Mouse (Mus musculus): ENCODE results near the gene Ptprk. TPM values are rescaled to one million over a fixed set of nuclear protein-coding genes. Genes with fewer than 3 reads are reported as not detected.
A peak's percentile ranks its signal among the peaks of the same experiment; 100 is the strongest.

The Ptprk gene
- total and polyA plus RNA-seq, 3 experiments: 8.6 to 21.0 (median 20.0) TPM

GRCm38 (mm10) chr10:28450642-28451041 lies 376.0 kb downstream of the Ptprk start:
- Histone ChIP-seq H3K27ac (no peak overlapping the region), H3K79me2 (replicated peaks; ENCODE audit: control insufficient read depth, insufficient read depth, low read length) (no peaks in the 10 kb centered on the region), H3K27me3 (ENCODE audit: control insufficient read depth, insufficient read depth, low read length) (no peaks in the 10 kb centered on the region), H3K9ac (ENCODE audit: low read depth, low read length) (no peak overlapping the region), H3K36me3 (ENCODE audit: control insufficient read depth, insufficient read depth, low read length) (no peaks in the 10 kb centered on the region), H3K4me3 (no peak overlapping the region), H3K4me1 (ENCODE audit: control insufficient read depth, insufficient read depth, low read length) (no peaks in the 10 kb centered on the region)
- TF ChIP-seq EP300 (IDR thresholded peaks at IDR 0.05; ENCODE audit: insufficient read depth, low read depth, low read length) (no peak), CTCF (IDR thresholded peaks at IDR 0.05) (no peak), POLR2A (IDR thresholded peaks at IDR 0.05; ENCODE audit: insufficient read depth, low read depth, low read length) (no peak)
- intact Hi-C loops (cut with DNase I): no loop called here
- WGBS: 91% methylated on average over 1 of the region's 1 CpGs
- no peak for DNase-seq

- H3K79me2 ChIP-seq (replicated peaks; ENCODE audit: control insufficient read depth, insufficient read depth, low read length): no peaks in the 10 kb centered on the region
- intact Hi-C loops (cut with DNase I): no loop called here
- DNase-seq: no peak
- no peak overlapping the region for H3K4me3 ChIP-seq
- WGBS: 87% methylated on average over 1 of the region's 1 CpGs
- TF ChIP-seq EP300 (IDR thresholded peaks at IDR 0.05; ENCODE audit: insufficient read depth, low read depth, low read length) (no peak), POLR2A (IDR thresholded peaks at IDR 0.05; ENCODE audit: insufficient read depth, low read depth, low read length) (no peak), CTCF (IDR thresholded peaks at IDR 0.05) (no peak)
- no peak overlapping the region for H3K9ac ChIP-seq (ENCODE audit: low read depth, low read length)
- H3K27ac ChIP-seq: no peak overlapping the region
- H3K4me1 ChIP-seq (ENCODE audit: control insufficient read depth, insufficient read depth, low read length): no peaks in the 10 kb centered on the region
- no peaks in the 10 kb centered on the region for H3K27me3 ChIP-seq (ENCODE audit: control insufficient read depth, insufficient read depth, low read length)
- H3K36me3 ChIP-seq (ENCODE audit: control insufficient read depth, insufficient read depth, low read length): no peaks in the 10 kb centered on the region
These were observed 383.4 kb downstream of the Ptprk start for GRCm38 (mm10) chr10:28458027-28458426.

GRCm38 (mm10) chr10:28459963-28460362 lies 385.3 kb downstream of the Ptprk start:
- 75% methylated on average over 1 of the region's 1 CpGs for WGBS
- TF ChIP-seq EP300 (IDR thresholded peaks at IDR 0.05; ENCODE audit: insufficient read depth, low read depth, low read length): no peak
- no peak for TF ChIP-seq POLR2A (IDR thresholded peaks at IDR 0.05; ENCODE audit: insufficient read depth, low read depth, low read length)
- no peak for TF ChIP-seq CTCF (IDR thresholded peaks at IDR 0.05)
- no peak overlapping the region for H3K9ac ChIP-seq (ENCODE audit: low read depth, low read length)
- H3K27me3 ChIP-seq (ENCODE audit: control insufficient read depth, insufficient read depth, low read length): no peaks in the 10 kb centered on the region
- H3K4me3 ChIP-seq: no peak overlapping the region
- H3K79me2 ChIP-seq (replicated peaks; ENCODE audit: control insufficient read depth, insufficient read depth, low read length): no peaks in the 10 kb centered on the region
- no peak for DNase-seq
- H3K36me3 ChIP-seq (ENCODE audit: control insufficient read depth, insufficient read depth, low read length): no peaks in the 10 kb centered on the region
- intact Hi-C loops (cut with DNase I): no loop called here
- H3K4me1 ChIP-seq (ENCODE audit: control insufficient read depth, insufficient read depth, low read length): no peaks in the 10 kb centered on the region
- no peak overlapping the region for H3K27ac ChIP-seq

GRCm38 (mm10) chr10:28463706-28464105 lies 389.1 kb downstream of the Ptprk start:
- DNase-seq: no peak
- Histone ChIP-seq H3K4me1 (ENCODE audit: control insufficient read depth, insufficient read depth, low read length) (no peaks in the 10 kb centered on the region), H3K4me3 (no peak overlapping the region), H3K27me3 (ENCODE audit: control insufficient read depth, insufficient read depth, low read length) (no peaks in the 10 kb centered on the region), H3K79me2 (replicated peaks; ENCODE audit: control insufficient read depth, insufficient read depth, low read length) (no peaks in the 10 kb centered on the region), H3K9ac (ENCODE audit: low read depth, low read length) (no peak overlapping the region), H3K36me3 (ENCODE audit: control insufficient read depth, insufficient read depth, low read length) (no peaks in the 10 kb centered on the region), H3K27ac (no peak overlapping the region)
- 77% methylated on average over 1 of the region's 1 CpGs for WGBS
- intact Hi-C loops (cut with DNase I): no loop called here
- no peak for TF ChIP-seq EP300 (IDR thresholded peaks at IDR 0.05; ENCODE audit: insufficient read depth, low read depth, low read length)
- no peak for TF ChIP-seq POLR2A (IDR thresholded peaks at IDR 0.05; ENCODE audit: insufficient read depth, low read depth, low read length)
- no peak for TF ChIP-seq CTCF (IDR thresholded peaks at IDR 0.05)

DNA sequence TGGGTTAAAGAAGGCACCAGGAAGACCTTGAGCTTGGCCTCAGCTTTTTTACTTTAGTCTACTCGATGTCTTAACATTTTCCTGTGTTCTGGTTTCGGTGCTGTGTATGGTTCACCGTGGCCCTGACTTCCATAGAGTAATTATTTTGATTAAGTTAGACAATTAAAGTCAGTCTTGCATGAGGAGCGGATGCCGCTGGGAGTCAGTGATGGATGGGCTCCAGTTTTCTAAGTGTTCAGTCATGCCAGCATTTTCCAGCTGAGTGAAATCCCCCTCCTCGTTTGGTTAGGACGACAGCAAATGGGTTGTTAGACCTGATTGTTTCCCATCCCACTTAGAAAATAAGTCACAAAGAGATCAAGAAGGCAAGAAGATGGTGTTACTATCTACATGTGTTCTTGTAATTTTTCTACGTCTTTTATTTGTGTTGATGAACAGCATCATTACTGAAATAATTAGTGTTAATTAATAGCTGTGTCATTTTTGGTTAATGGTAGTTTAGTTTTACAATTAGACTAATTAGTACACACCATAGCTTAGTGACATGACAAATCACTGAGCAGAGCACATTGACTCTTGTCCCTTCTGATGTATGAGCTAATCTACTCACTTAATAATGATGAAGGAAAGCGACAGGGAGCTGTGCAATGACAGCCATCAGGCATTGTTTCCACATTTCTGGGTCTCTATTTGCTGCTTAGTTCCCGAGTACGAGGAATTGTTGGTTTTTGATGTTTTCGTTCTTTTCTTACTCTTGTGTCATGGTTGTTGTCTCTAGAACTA lies 390.3 kb downstream of the Ptprk start:
- H3K4me1 ChIP-seq (ENCODE audit: control insufficient read depth, insufficient read depth, low read length): no peaks in the 10 kb centered on the region
- WGBS: 89% methylated on average over 12 of the region's 12 CpGs
- intact Hi-C loops (cut with DNase I): no loop called here
- no peak overlapping the region for H3K27ac ChIP-seq
- H3K4me3 ChIP-seq: no peak overlapping the region
- no peak for DNase-seq
- no peaks in the 10 kb centered on the region for H3K27me3 ChIP-seq (ENCODE audit: control insufficient read depth, insufficient read depth, low read length)
- H3K36me3 ChIP-seq (ENCODE audit: control insufficient read depth, insufficient read depth, low read length): no peaks in the 10 kb centered on the region
- H3K9ac ChIP-seq (ENCODE audit: low read depth, low read length): no peak overlapping the region
- TF ChIP-seq CTCF (IDR thresholded peaks at IDR 0.05) (no peak), POLR2A (IDR thresholded peaks at IDR 0.05; ENCODE audit: insufficient read depth, low read depth, low read length) (no peak), EP300 (IDR thresholded peaks at IDR 0.05; ENCODE audit: insufficient read depth, low read depth, low read length) (no peak)
- no peaks in the 10 kb centered on the region for H3K79me2 ChIP-seq (replicated peaks; ENCODE audit: control insufficient read depth, insufficient read depth, low read length)

- 0 out of 2 replicates have a peak, but pooled peaks have one; percentile 31 for TF ChIP-seq EP300 (IDR thresholded peaks at IDR 0.05; ENCODE audit: insufficient read depth, low read depth, low read length)
- no peak for TF ChIP-seq POLR2A (IDR thresholded peaks at IDR 0.05; ENCODE audit: insufficient read depth, low read depth, low read length)
- peak; percentile 82 for TF ChIP-seq CTCF (IDR thresholded peaks at IDR 0.05)
- WGBS: 24% methylated on average over 3 of the region's 3 CpGs
- no peaks in the 10 kb centered on the region for H3K79me2 ChIP-seq (replicated peaks; ENCODE audit: control insufficient read depth, insufficient read depth, low read length)
- H3K9ac ChIP-seq (ENCODE audit: low read depth, low read length): no peak overlapping the region
- no peak overlapping the region for H3K4me3 ChIP-seq
- H3K27ac ChIP-seq: no peak overlapping the region
- intact Hi-C loops (cut with DNase I): loop anchor here (2.0 to 5.0 kb wide), 2 partner anchors 247 to 359 kb away; no protein-coding TSS in a partner anchor
- H3K4me1 ChIP-seq (ENCODE audit: control insufficient read depth, insufficient read depth, low read length): no peaks in the 10 kb centered on the region
- DNase-seq: peak; percentile 37 to 41
- no peaks in the 10 kb centered on the region for H3K27me3 ChIP-seq (ENCODE audit: control insufficient read depth, insufficient read depth, low read length)
- H3K36me3 ChIP-seq (ENCODE audit: control insufficient read depth, insufficient read depth, low read length): no peaks in the 10 kb centered on the region
These were observed 411.0 kb downstream of the Ptprk start for GRCm38 (mm10) chr10:28485574-28485973.
